Mouse (Mus musculus): Measurements from ENCODE around the gene Olfr1342. TPM values are rescaled to one million over a fixed set of nuclear protein-coding genes. Genes with fewer than 3 reads are reported as not detected.
A peak's percentile ranks its signal among the peaks of the same experiment; 100 is the strongest.

Gene Olfr1342
- 0.13 TPM in 1 of 2 replicates, not detected in the other for polyA plus RNA-seq (2016; fragmentation: Nextera tagmentation; extraction: Ambion mirVana)

- H3K4me2 ChIP-seq, result peak within 1 kb of the TSS; percentile 32
- peak within 1 kb of the TSS; percentile 58 for H3K27ac ChIP-seq
- 0 out of 2 replicates have a peak, but pooled peaks have one; percentile 29 for ATAC-seq (ENCODE audit: insufficient number of reproducible peaks, insufficient read depth, low FRiP score, low TSS enrichment, low read depth)
- H3K4me3 ChIP-seq (replicated peaks), result 0 out of 2 replicates have a peak within 1 kb of the TSS, but pooled peaks have one; percentile 3
- 44% methylated on average over 12 of the region's 12 CpGs for WGBS
- H3K36me3 ChIP-seq, result no peaks in the 10 kb centered on the region
- no peaks in the 10 kb centered on the region for H3K9me3 ChIP-seq
- H3K9ac ChIP-seq (replicated peaks), result no peak within 1 kb of the TSS; the same call in 1 of the 2 replicates
- no peaks in the 10 kb centered on the region for H3K27me3 ChIP-seq
- peaks cover 17% of the 10 kb centered on the region for H3K4me1 ChIP-seq (replicated peaks)
Observed at GRCm38 (mm10) chr4:118692412-118692973, at the start of gene Olfr1342. Olfr1342 (minus strand) TSS chr4:118692756.

GRCm38 (mm10) chr4:118741881-118742280 lies 49.3 kb upstream of the Olfr1342 start:
- no peak overlapping the region for H3K27ac ChIP-seq
- H3K9me3 ChIP-seq, result peaks cover 8% of the 10 kb centered on the region
- no peak overlapping the region for H3K4me2 ChIP-seq
- H3K9ac ChIP-seq (replicated peaks), result no peak overlapping the region
- H3K27me3 ChIP-seq, result peaks cover 27% of the 10 kb centered on the region
- ATAC-seq (ENCODE audit: insufficient number of reproducible peaks, insufficient read depth, low FRiP score, low TSS enrichment, low read depth), result no peak
- H3K36me3 ChIP-seq, result no peaks in the 10 kb centered on the region
- no peak overlapping the region for H3K4me3 ChIP-seq (replicated peaks)
- WGBS, result 12% methylated on average over 16 of the region's 16 CpGs
- H3K4me1 ChIP-seq (replicated peaks), result no peaks in the 10 kb centered on the region

- no peak overlapping the region for H3K4me3 ChIP-seq (replicated peaks)
- ATAC-seq (ENCODE audit: insufficient number of reproducible peaks, insufficient read depth, low FRiP score, low TSS enrichment, low read depth), result no peak
- 6% methylated on average over 11 of the region's 11 CpGs for WGBS
- no peaks in the 10 kb centered on the region for H3K36me3 ChIP-seq
- H3K27me3 ChIP-seq, result peaks cover 27% of the 10 kb centered on the region
- H3K4me2 ChIP-seq, result no peak overlapping the region
- peaks cover 1% of the 10 kb centered on the region for H3K9me3 ChIP-seq
- H3K4me1 ChIP-seq (replicated peaks), result no peaks in the 10 kb centered on the region
- no peak overlapping the region for H3K27ac ChIP-seq
- no peak overlapping the region for H3K9ac ChIP-seq (replicated peaks)
Observed at GRCm38 (mm10) chr4:118740988-118741698, 48.6 kb upstream of the Olfr1342 start.

- Histone ChIP-seq H3K36me3 (no peaks in the 10 kb centered on the region), H3K4me2 (no peak overlapping the region), H3K4me1 (replicated peaks) (no peaks in the 10 kb centered on the region), H3K27me3 (peaks cover 27% of the 10 kb centered on the region), H3K9ac (replicated peaks) (no peak overlapping the region), H3K9me3 (no peaks in the 10 kb centered on the region), H3K4me3 (replicated peaks) (no peak overlapping the region), H3K27ac (no peak overlapping the region)
- no peak for ATAC-seq (ENCODE audit: insufficient number of reproducible peaks, insufficient read depth, low FRiP score, low TSS enrichment, low read depth)
- WGBS, result 59% methylated on average over 3 of the region's 3 CpGs
Observed at GRCm38 (mm10) chr4:118739574-118739973, 47.0 kb upstream of the Olfr1342 start.

- no peak within 1 kb of the TSS for H3K9ac ChIP-seq (replicated peaks)
- H3K27me3 ChIP-seq, result no peaks in the 10 kb centered on the region
- H3K4me1 ChIP-seq (replicated peaks), result no peaks in the 10 kb centered on the region
- no peaks in the 10 kb centered on the region for H3K36me3 ChIP-seq
- no peak within 1 kb of the TSS for H3K27ac ChIP-seq
- ATAC-seq (ENCODE audit: insufficient number of reproducible peaks, insufficient read depth, low FRiP score, low TSS enrichment, low read depth), result no peak
- no peak within 1 kb of the TSS for H3K4me2 ChIP-seq
- 94% methylated on average over 1 of the region's 1 CpGs for WGBS
- no peaks in the 10 kb centered on the region for H3K9me3 ChIP-seq
- H3K4me3 ChIP-seq (replicated peaks), result no peak within 1 kb of the TSS
Observed at GRCm38 (mm10) chr4:118731875-118732274, 39.3 kb upstream of the Olfr1342 start, which contains the start of gene Olfr1339. Olfr1339 (plus strand) TSS chr4:118732175.

GRCm38 (mm10) chr4:118721742-118722483 lies 29.4 kb upstream of the Olfr1342 start:
- Histone ChIP-seq H3K4me1 (replicated peaks) (no peaks in the 10 kb centered on the region), H3K36me3 (no peaks in the 10 kb centered on the region), H3K4me3 (replicated peaks) (no peak overlapping the region), H3K4me2 (no peak overlapping the region), H3K27ac (no peak overlapping the region), H3K9me3 (no peaks in the 10 kb centered on the region), H3K9ac (replicated peaks) (no peak overlapping the region), H3K27me3 (no peaks in the 10 kb centered on the region)
- 54% methylated on average over 10 of the region's 10 CpGs for WGBS
- ATAC-seq (ENCODE audit: insufficient number of reproducible peaks, insufficient read depth, low FRiP score, low TSS enrichment, low read depth), result no peak

GRCm38 (mm10) chr4:118719838-118720237 lies 27.3 kb upstream of the Olfr1342 start, which contains the start of gene Olfr1340:
Olfr1340 (plus strand) TSS chr4:118720138.
- H3K27ac ChIP-seq, result no peak within 1 kb of the TSS
- no peak within 1 kb of the TSS for H3K4me2 ChIP-seq
- H3K36me3 ChIP-seq, result no peaks in the 10 kb centered on the region
- no peak within 1 kb of the TSS for H3K9ac ChIP-seq (replicated peaks)
- no peaks in the 10 kb centered on the region for H3K4me1 ChIP-seq (replicated peaks)
- H3K27me3 ChIP-seq, result no peaks in the 10 kb centered on the region
- H3K4me3 ChIP-seq (replicated peaks), result no peak within 1 kb of the TSS
- H3K9me3 ChIP-seq, result no peaks in the 10 kb centered on the region
- no peak for ATAC-seq (ENCODE audit: insufficient number of reproducible peaks, insufficient read depth, low FRiP score, low TSS enrichment, low read depth)

GRCm38 (mm10) chr4:118711656-118712055 lies 19.1 kb upstream of the Olfr1342 start:
- no peaks in the 10 kb centered on the region for H3K4me1 ChIP-seq (replicated peaks)
- ATAC-seq (ENCODE audit: insufficient number of reproducible peaks, insufficient read depth, low FRiP score, low TSS enrichment, low read depth), result no peak
- no peak overlapping the region for H3K4me3 ChIP-seq (replicated peaks)
- H3K36me3 ChIP-seq, result no peaks in the 10 kb centered on the region
- H3K9ac ChIP-seq (replicated peaks), result no peak overlapping the region
- WGBS, result 57% methylated on average over 1 of the region's 1 CpGs
- H3K27ac ChIP-seq, result no peak overlapping the region
- H3K4me2 ChIP-seq, result no peak overlapping the region
- no peaks in the 10 kb centered on the region for H3K9me3 ChIP-seq
- no peaks in the 10 kb centered on the region for H3K27me3 ChIP-seq

- WGBS, result 81% methylated on average over 5 of the region's 5 CpGs
- Histone ChIP-seq H3K4me3 (replicated peaks) (no peak overlapping the region), H3K4me1 (replicated peaks) (no peaks in the 10 kb centered on the region), H3K9me3 (no peaks in the 10 kb centered on the region), H3K9ac (replicated peaks) (no peak overlapping the region), H3K4me2 (no peak overlapping the region), H3K36me3 (no peaks in the 10 kb centered on the region), H3K27ac (no peak overlapping the region), H3K27me3 (no peaks in the 10 kb centered on the region)
- ATAC-seq (ENCODE audit: insufficient number of reproducible peaks, insufficient read depth, low FRiP score, low TSS enrichment, low read depth), result no peak
Observed at GRCm38 (mm10) chr4:118708086-118708485, 15.5 kb upstream of the Olfr1342 start.

- Histone ChIP-seq H3K4me1 (replicated peaks) (no peaks in the 10 kb centered on the region), H3K4me3 (replicated peaks) (no peak within 1 kb of the TSS), H3K9me3 (no peaks in the 10 kb centered on the region), H3K36me3 (no peaks in the 10 kb centered on the region), H3K4me2 (no peak within 1 kb of the TSS), H3K27ac (no peak within 1 kb of the TSS), H3K9ac (replicated peaks) (no peak within 1 kb of the TSS), H3K27me3 (no peaks in the 10 kb centered on the region)
- no peak for ATAC-seq (ENCODE audit: insufficient number of reproducible peaks, insufficient read depth, low FRiP score, low TSS enrichment, low read depth)
- WGBS, result 90% methylated on average over 3 of the region's 3 CpGs
Observed at GRCm38 (mm10) chr4:118703223-118703622, 10.7 kb upstream of the Olfr1342 start, which contains the start of gene Olfr1341. Olfr1341 (plus strand) TSS chr4:118703523.

- 59% methylated on average over 2 of the region's 2 CpGs for WGBS
- peaks cover 17% of the 10 kb centered on the region for H3K4me1 ChIP-seq (replicated peaks)
- no peaks in the 10 kb centered on the region for H3K9me3 ChIP-seq
- no peak overlapping the region for H3K4me2 ChIP-seq
- H3K4me3 ChIP-seq (replicated peaks), result no peak overlapping the region
- no peaks in the 10 kb centered on the region for H3K27me3 ChIP-seq
- no peak overlapping the region for H3K27ac ChIP-seq
- no peak for ATAC-seq (ENCODE audit: insufficient number of reproducible peaks, insufficient read depth, low FRiP score, low TSS enrichment, low read depth)
- no peaks in the 10 kb centered on the region for H3K36me3 ChIP-seq
- no peak overlapping the region for H3K9ac ChIP-seq (replicated peaks)
Observed at GRCm38 (mm10) chr4:118693812-118694211, 1.3 kb upstream of the Olfr1342 start.
